9 mouse cellular contexts compared by ENCODE assay signal in genomic region chr7:19176516-19176947, GRCm38 (mm10). TPM values are rescaled to one million over a fixed set of nuclear protein-coding genes. Genes with fewer than 3 reads are reported as not detected.
A peak's percentile ranks its signal among the peaks of the same experiment; 100 is the strongest.
DNase-seq lines count a peak whose midpoint lies in the region; ATAC-seq lines count a peak whose summit lies in the region.
"Had no signal": no experiment of that assay in that cellular context is flagged by ENCODE, and none has a peak within 500 bp of the region (broad histone marks: within the 10 kb centered on the region; RNA-seq: fewer than 3 reads in every experiment).

No protein-coding gene starts in this region.

- H3K9me3 ChIP-seq in liver, embryonic 12.5 days (replicated peaks), result no peaks in the 10 kb centered on the region
- H3K9me3 ChIP-seq in forebrain, embryonic 11.5 days (ENCODE audit: control insufficient read depth, low read length), result no peaks in the 10 kb centered on the region
- H3K9me3 ChIP-seq in hindbrain, embryonic 16.5 days (ENCODE audit: control insufficient read depth, low read length), result no peaks in the 10 kb centered on the region
- H3K9me3 ChIP-seq in midbrain, embryonic 16.5 days (replicated peaks; ENCODE audit: control insufficient read depth, low read length, poor library complexity, severe bottlenecking), result no peaks in the 10 kb centered on the region

- H3K36me3 ChIP-seq in liver, embryonic 12.5 days, result no peaks in the 10 kb centered on the region
- no peaks in the 10 kb centered on the region for H3K36me3 ChIP-seq in forebrain, embryonic 11.5 days (ENCODE audit: control insufficient read depth, insufficient read depth, low read length)
- H3K36me3 ChIP-seq in hindbrain, embryonic 16.5 days (ENCODE audit: control insufficient read depth, insufficient read depth, low read length), result no peaks in the 10 kb centered on the region
- H3K36me3 ChIP-seq in midbrain, embryonic 16.5 days (ENCODE audit: control insufficient read depth, insufficient read depth, low read length), result peaks cover 4% of the 10 kb centered on the region; the same call in 1 of the 2 replicates

- no peak for ATAC-seq in liver, embryonic 12.5 days
- peak; percentile 17; the same call in 1 of the 2 replicates for ATAC-seq in forebrain, embryonic 11.5 days (replicated peaks; ENCODE audit: low FRiP score)
- peak; percentile 55 for ATAC-seq in hindbrain, embryonic 16.5 days
- ATAC-seq in midbrain, embryonic 16.5 days, result peak; percentile 54
- no peak for ATAC-seq in cerebellum, adult (ENCODE audit: insufficient number of reproducible peaks, low FRiP score, low TSS enrichment)
- ATAC-seq: Patski had no signal

- H3K9ac ChIP-seq in liver, embryonic 12.5 days, result no peak overlapping the region
- H3K9ac ChIP-seq in forebrain, embryonic 11.5 days (ENCODE audit: low read length), result peak overlapping the region; percentile 50
- H3K9ac ChIP-seq in hindbrain, embryonic 16.5 days (ENCODE audit: low read depth, low read length), result peak overlapping the region; percentile 69
- peak overlapping the region; percentile 80 for H3K9ac ChIP-seq in midbrain, embryonic 16.5 days (ENCODE audit: low read depth, low read length)

- peaks cover 69% of the 10 kb centered on the region for H3K4me1 ChIP-seq in liver, embryonic 12.5 days
- peaks cover 14% of the 10 kb centered on the region for H3K4me1 ChIP-seq in forebrain, embryonic 11.5 days (replicated peaks; ENCODE audit: control insufficient read depth, insufficient read depth, low read length)
- peaks cover 19% of the 10 kb centered on the region for H3K4me1 ChIP-seq in hindbrain, embryonic 16.5 days (ENCODE audit: control insufficient read depth, insufficient read depth, low read depth, low read length)
- peaks cover 41% of the 10 kb centered on the region for H3K4me1 ChIP-seq in midbrain, embryonic 16.5 days (ENCODE audit: control insufficient read depth, insufficient read depth, low read length)

- 8% methylated on average over 21 of the region's 21 CpGs for WGBS in liver, embryonic 12.5 days (ENCODE audit: insufficient replicate concordance)
- WGBS in forebrain, embryonic 11.5 days, result 2% methylated on average over 17 of the region's 21 CpGs
- WGBS in hindbrain, embryonic 16.5 days, result 8% methylated on average over 11 of the region's 21 CpGs
- 3% methylated on average over 21 of the region's 21 CpGs for WGBS in midbrain, embryonic 16.5 days

- no peak for DNase-seq in liver
- peak; percentile 74 for DNase-seq in forebrain, embryonic 11.5 days (ENCODE audit: low spot score)
- no peak for DNase-seq in adrenal gland, postnatal 10 days
- DNase-seq in gastrocnemius, adult 8-10 months (ENCODE audit: low spot score in 2 of 2), result no peak

- H3K27ac ChIP-seq in liver, embryonic 12.5 days, result no peak overlapping the region
- H3K27ac ChIP-seq in forebrain, embryonic 11.5 days (ENCODE audit: low read depth, low read length), result no peak overlapping the region
- peak overlapping the region; percentile 73 for H3K27ac ChIP-seq in hindbrain, embryonic 16.5 days (ENCODE audit: low read depth, low read length)
- H3K27ac ChIP-seq in midbrain, embryonic 16.5 days (ENCODE audit: low read length), result peak overlapping the region; percentile 78

- H3K4me2 ChIP-seq in liver, embryonic 12.5 days, result peak overlapping the region; percentile 30
- H3K4me2 ChIP-seq in forebrain, embryonic 11.5 days (ENCODE audit: low read depth, low read length, severe bottlenecking), result peak overlapping the region; percentile 63
- peak overlapping the region; percentile 81 for H3K4me2 ChIP-seq in hindbrain, embryonic 16.5 days (ENCODE audit: low read length)
- peak overlapping the region; percentile 74 for H3K4me2 ChIP-seq in midbrain, embryonic 16.5 days (ENCODE audit: low read length)

- peaks cover 86% of the 10 kb centered on the region for H3K27me3 ChIP-seq in liver, embryonic 12.5 days (replicated peaks)
- H3K27me3 ChIP-seq in forebrain, embryonic 11.5 days (ENCODE audit: control insufficient read depth, insufficient read depth, low read length), result peaks cover 48% of the 10 kb centered on the region
- H3K27me3 ChIP-seq in hindbrain, embryonic 16.5 days (replicated peaks; ENCODE audit: control insufficient read depth, insufficient read depth, low read length), result peaks cover 5% of the 10 kb centered on the region
- H3K27me3 ChIP-seq in midbrain, embryonic 16.5 days (ENCODE audit: control insufficient read depth, insufficient read depth, low read depth, low read length), result peaks cover 3% of the 10 kb centered on the region
- H3K27me3 ChIP-seq: Patski had no signal

- peak overlapping the region; percentile 13; the same call in 1 of the 2 replicates for H3K4me3 ChIP-seq in liver, embryonic 12.5 days
- peak overlapping the region; percentile 40 for H3K4me3 ChIP-seq in forebrain, embryonic 11.5 days (ENCODE audit: low read depth, low read length)
- peak overlapping the region; percentile 66 for H3K4me3 ChIP-seq in hindbrain, embryonic 16.5 days (ENCODE audit: low read length)
- H3K4me3 ChIP-seq in midbrain, embryonic 16.5 days (ENCODE audit: low read depth, low read length), result peak overlapping the region; percentile 58

RNA-seq across cellular contexts. Expression of gene Eml2, which starts 0.3 kb away (rescaled TPM):
- polyA plus RNA-seq in liver, embryonic 12.5 days (2016; fragmentation: Nextera tagmentation; extraction: Ambion mirVana), result 4.1 and 5.1 TPM in 2 replicates
- polyA plus RNA-seq in forebrain, embryonic 11.5 days (2014; fragmentation: Nextera tagmentation; extraction: Ambion mirVana), result 2.0 and 2.1 TPM in 2 replicates
- 9.4 and 12.3 TPM in 2 replicates for polyA plus RNA-seq in hindbrain, embryonic 16.5 days (2015; fragmentation: Nextera tagmentation; extraction: Ambion mirVana)
- polyA plus RNA-seq in midbrain, embryonic 16.5 days (2015; fragmentation: Nextera tagmentation; extraction: Ambion mirVana), result 10.6 TPM in 2 replicates
- total RNA-seq in adrenal gland, postnatal 10 days (2021), result 10 to 100 TPM; 37.7 to 41.0 TPM
- total RNA-seq in gastrocnemius, adult 8-10 months (2022), result 10 to 100 TPM; 10.9 to 15.9 (median 12.9) TPM

RNA-seq across cellular contexts. Expression of gene Gipr, which starts 10.6 kb away (rescaled TPM):
- polyA plus RNA-seq in liver, embryonic 12.5 days (2016; fragmentation: Nextera tagmentation; extraction: Ambion mirVana), result 0.18 and 0.41 TPM in 2 replicates
- polyA plus RNA-seq in forebrain, embryonic 11.5 days (2014; fragmentation: Nextera tagmentation; extraction: Ambion mirVana), result 0.56 and 0.75 TPM in 2 replicates
- 2.0 and 2.9 TPM in 2 replicates for polyA plus RNA-seq in hindbrain, embryonic 16.5 days (2015; fragmentation: Nextera tagmentation; extraction: Ambion mirVana)
- polyA plus RNA-seq in midbrain, embryonic 16.5 days (2015; fragmentation: Nextera tagmentation; extraction: Ambion mirVana), result 4.0 and 4.8 TPM in 2 replicates
- total RNA-seq in adrenal gland, postnatal 10 days (2021), result under 1 TPM; 0.75 to 0.94 TPM
- under 1 TPM in 1 of 4 experiments, not detected in 3; 0.13 TPM for total RNA-seq in gastrocnemius, adult 8-10 months (2022)

RNA-seq across cellular contexts. Expression of gene Snrpd2, which starts 27.0 kb away (rescaled TPM):
- 97.8 and 98.3 TPM in 2 replicates for polyA plus RNA-seq in liver, embryonic 12.5 days (2016; fragmentation: Nextera tagmentation; extraction: Ambion mirVana)
- 154 and 158 TPM in 2 replicates for polyA plus RNA-seq in forebrain, embryonic 11.5 days (2014; fragmentation: Nextera tagmentation; extraction: Ambion mirVana)
- polyA plus RNA-seq in hindbrain, embryonic 16.5 days (2015; fragmentation: Nextera tagmentation; extraction: Ambion mirVana), result 107 and 110 TPM in 2 replicates
- 105 TPM in 2 replicates for polyA plus RNA-seq in midbrain, embryonic 16.5 days (2015; fragmentation: Nextera tagmentation; extraction: Ambion mirVana)
- total RNA-seq in adrenal gland, postnatal 10 days (2021), result 10 to 100 TPM; 90.1 to 91.2 TPM
- 10 to 100 TPM; 50.6 to 59.4 (median 57.3) TPM for total RNA-seq in gastrocnemius, adult 8-10 months (2022)

RNA-seq across cellular contexts. Expression of gene Qpctl, which starts 27.4 kb away (rescaled TPM):
- polyA plus RNA-seq in liver, embryonic 12.5 days (2016; fragmentation: Nextera tagmentation; extraction: Ambion mirVana), result 4.9 and 5.5 TPM in 2 replicates
- polyA plus RNA-seq in forebrain, embryonic 11.5 days (2014; fragmentation: Nextera tagmentation; extraction: Ambion mirVana), result 13.8 and 13.9 TPM in 2 replicates
- polyA plus RNA-seq in hindbrain, embryonic 16.5 days (2015; fragmentation: Nextera tagmentation; extraction: Ambion mirVana), result 24.0 and 26.3 TPM in 2 replicates
- 24.9 and 28.8 TPM in 2 replicates for polyA plus RNA-seq in midbrain, embryonic 16.5 days (2015; fragmentation: Nextera tagmentation; extraction: Ambion mirVana)
- 10 to 100 TPM; 12.5 to 12.6 TPM for total RNA-seq in adrenal gland, postnatal 10 days (2021)
- 1 to 10 TPM; 1.6 to 2.3 (median 1.9) TPM for total RNA-seq in gastrocnemius, adult 8-10 months (2022)

RNA-seq across cellular contexts. Expression of gene Gpr4, which starts 35.8 kb away (rescaled TPM):
- 0.51 and 0.62 TPM in 2 replicates for polyA plus RNA-seq in liver, embryonic 12.5 days (2016; fragmentation: Nextera tagmentation; extraction: Ambion mirVana)
- polyA plus RNA-seq in forebrain, embryonic 11.5 days (2014; fragmentation: Nextera tagmentation; extraction: Ambion mirVana), result 1.6 and 2.5 TPM in 2 replicates
- 3.1 and 4.4 TPM in 2 replicates for polyA plus RNA-seq in hindbrain, embryonic 16.5 days (2015; fragmentation: Nextera tagmentation; extraction: Ambion mirVana)
- polyA plus RNA-seq in midbrain, embryonic 16.5 days (2015; fragmentation: Nextera tagmentation; extraction: Ambion mirVana), result 3.4 and 4.5 TPM in 2 replicates
- 1 to 10 TPM; 7.4 to 9.2 TPM for total RNA-seq in adrenal gland, postnatal 10 days (2021)
- 1 to 10 TPM in 3 of 4 experiments, under 1 TPM in 1; 0.72 to 1.7 (median 1.2) TPM for total RNA-seq in gastrocnemius, adult 8-10 months (2022)

Comparison
In these comparisons a context has a peak if more than half of its experiments do, and no peak if none do; other contexts are left out.
1. ATAC-seq: peak in forebrain, embryonic 11.5 days (single experiment), hindbrain, embryonic 16.5 days (single experiment) and midbrain, embryonic 16.5 days (single experiment); none in liver, embryonic 12.5 days (single experiment) and cerebellum, adult (single experiment).
2. H3K27ac ChIP-seq: peak in hindbrain, embryonic 16.5 days (single experiment) and midbrain, embryonic 16.5 days (single experiment); none in liver, embryonic 12.5 days (single experiment) and forebrain, embryonic 11.5 days (single experiment).
3. H3K4me2 ChIP-seq: peak in every context shown above with its lines; median percentile 81 in hindbrain, embryonic 16.5 days; 74 in midbrain, embryonic 16.5 days; 63 in forebrain, embryonic 11.5 days; 30 in liver, embryonic 12.5 days.
4. H3K4me3 ChIP-seq: peak in every context shown above with its lines; median percentile 66 in hindbrain, embryonic 16.5 days; 58 in midbrain, embryonic 16.5 days; 40 in forebrain, embryonic 11.5 days; 13 in liver, embryonic 12.5 days.